Mouse (Mus musculus): ENCODE data around the gene Vmn1r94. TPM values are rescaled to one million over a fixed set of nuclear protein-coding genes. Genes with fewer than 3 reads are reported as not detected.
"Not testable (repeated sequence)": the region's sequence is repeated elsewhere in the genome, so short reads cannot be mapped to it uniquely, and the experiment has no call there.

The Vmn1r94 gene
- not detected in 2 replicates for polyA plus RNA-seq (2015; fragmentation: Nextera tagmentation; extraction: Ambion mirVana)

DNA sequence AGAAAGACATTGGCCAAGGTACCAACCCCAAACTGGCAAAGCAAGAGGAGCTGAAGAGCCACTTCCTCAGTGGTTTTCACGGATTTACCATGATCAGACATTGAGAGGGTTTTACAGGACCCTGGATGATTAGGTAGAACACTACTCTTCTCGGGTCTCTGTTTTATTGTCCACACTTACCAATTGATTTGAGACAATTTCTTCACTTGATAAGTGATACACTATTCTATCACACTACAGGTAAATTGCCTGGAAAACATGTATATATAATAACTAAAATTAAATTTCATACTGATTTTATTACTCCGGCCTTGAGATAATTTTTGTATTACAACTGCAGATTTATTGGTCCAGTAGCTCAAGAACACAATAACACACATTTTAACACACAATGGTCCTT is at the start of gene Vmn1r94:
Gene Vmn1r94 (minus strand): TSS at position 101 of the 400 bp plus-strand sequence.
- not testable (repeated sequence) for DNase-seq (ENCODE audit: low spot score)

- DNase-seq (ENCODE audit: low spot score), result not testable (repeated sequence)
These were observed 37.3 kb upstream of the Vmn1r94 start, which contains the start of gene Gm6164 for GRCm38 (mm10) chr7:20205507-20205906. Gene Gm6164, minus strand, starts transcription at chr7:20205607.

- DNase-seq (ENCODE audit: low spot score), result not testable (repeated sequence)
These were observed 25.2 kb upstream of the Vmn1r94 start, which contains the start of gene Vmn1r95 for GRCm38 (mm10) chr7:20193410-20193809. Gene Vmn1r95, plus strand, starts transcription at chr7:20193710.

DNA sequence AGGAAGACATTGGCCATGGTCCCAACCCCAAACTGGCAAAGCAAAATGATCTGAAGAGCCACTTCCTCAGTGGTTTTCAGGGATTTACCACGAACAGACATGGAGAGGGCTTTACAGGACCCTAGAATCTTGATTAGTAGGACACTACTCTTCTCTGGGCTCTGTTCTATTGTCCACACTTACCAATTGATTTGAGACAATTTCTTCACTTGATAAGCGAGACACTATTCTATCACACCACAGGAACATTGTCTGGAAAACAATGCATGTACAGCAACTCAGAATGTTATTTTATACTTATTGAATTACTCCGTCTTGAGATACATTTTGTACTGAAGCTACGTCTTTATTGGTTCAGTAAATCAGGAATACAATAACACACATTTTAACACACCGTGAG is 29.2 kb downstream of the Vmn1r94 start, which contains the start of gene Vmn1r93:
Gene Vmn1r93 (minus strand): TSS at position 101 of the 400 bp plus-strand sequence.
- DNase-seq (ENCODE audit: low spot score), result not testable (repeated sequence)

DNA sequence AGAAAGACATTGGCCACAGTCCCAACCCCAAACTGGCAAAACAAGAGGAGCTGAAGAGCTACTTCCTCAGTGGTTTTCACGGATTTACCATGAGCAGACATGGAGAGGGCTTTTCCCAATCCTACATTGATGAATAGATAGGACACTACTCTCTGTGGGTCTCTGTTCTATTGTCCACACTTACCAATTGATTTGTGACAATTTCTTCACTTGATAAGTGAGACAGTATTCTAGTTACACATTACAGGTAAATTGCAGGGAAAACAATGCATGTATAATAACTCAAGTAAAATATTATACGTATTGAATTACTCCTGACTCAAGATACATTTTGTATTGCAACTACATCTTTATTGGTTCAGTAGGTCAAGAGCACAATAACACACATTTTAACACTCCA is 45.7 kb downstream of the Vmn1r94 start, which contains the start of gene Gm16442:
Gene Gm16442 (minus strand): TSS at position 101 of the 400 bp plus-strand sequence.
- DNase-seq (ENCODE audit: low spot score), result not testable (repeated sequence)

Other genes with a start within 250 kb of the Vmn1r94 start
- 33.7 and 52.4 TPM in 2 replicates for gene Pvr, start 247.2 kb downstream of the Vmn1r94 start, polyA plus RNA-seq (2015; fragmentation: Nextera tagmentation; extraction: Ambion mirVana)
- 14.8 and 15.5 TPM in 2 replicates for gene Igsf23, start 217.6 kb downstream of the Vmn1r94 start, polyA plus RNA-seq (2015; fragmentation: Nextera tagmentation; extraction: Ambion mirVana)
- 0.06 TPM in 1 of 2 replicates, not detected in the other for gene Ceacam20, start 203.0 kb downstream of the Vmn1r94 start, polyA plus RNA-seq (2015; fragmentation: Nextera tagmentation; extraction: Ambion mirVana)
- not detected in 2 replicates for gene Nlrp9b, start 176.9 kb downstream of the Vmn1r94 start, polyA plus RNA-seq (2015; fragmentation: Nextera tagmentation; extraction: Ambion mirVana)
- gene Vmn1r91, start 68.7 kb downstream of the Vmn1r94 start, polyA plus RNA-seq (2015; fragmentation: Nextera tagmentation; extraction: Ambion mirVana), result not detected in 2 replicates
- gene Gm16442, start 45.8 kb downstream of the Vmn1r94 start, polyA plus RNA-seq (2015; fragmentation: Nextera tagmentation; extraction: Ambion mirVana), result not detected in 2 replicates
- gene Vmn1r93, start 29.3 kb downstream of the Vmn1r94 start, polyA plus RNA-seq (2015; fragmentation: Nextera tagmentation; extraction: Ambion mirVana), result not detected in 2 replicates
- not detected in 2 replicates for gene Vmn1r95, start 25.3 kb upstream of the Vmn1r94 start, polyA plus RNA-seq (2015; fragmentation: Nextera tagmentation; extraction: Ambion mirVana)
- not detected in 2 replicates for gene Gm6164, start 37.2 kb upstream of the Vmn1r94 start, polyA plus RNA-seq (2015; fragmentation: Nextera tagmentation; extraction: Ambion mirVana)
- not detected in 2 replicates for gene Gm4498, start 65.5 kb upstream of the Vmn1r94 start, polyA plus RNA-seq (2015; fragmentation: Nextera tagmentation; extraction: Ambion mirVana)
- gene Gm5890, start 94.5 kb upstream of the Vmn1r94 start, polyA plus RNA-seq (2015; fragmentation: Nextera tagmentation; extraction: Ambion mirVana), result not detected in 2 replicates
- not detected in 2 replicates for gene Gm4133, start 165.7 kb upstream of the Vmn1r94 start, polyA plus RNA-seq (2015; fragmentation: Nextera tagmentation; extraction: Ambion mirVana)
- not detected in 2 replicates for gene Gm5728, start 207.0 kb upstream of the Vmn1r94 start, polyA plus RNA-seq (2015; fragmentation: Nextera tagmentation; extraction: Ambion mirVana)
- gene Vmn1r100, start 249.6 kb upstream of the Vmn1r94 start, polyA plus RNA-seq (2015; fragmentation: Nextera tagmentation; extraction: Ambion mirVana), result not detected in 2 replicates

Measured in thymus, postnatal 0 days (tissue).